Mouse (Mus musculus) myocyte (in vitro differentiated cells): ENCODE measurements around the gene Col4a2.

Experiments used
- CEBPB ChIP-seq: IDR thresholded peaks from 2 replicates; pipeline ENCODE4 v1.6.1; 2011; ENCODE audit warnings: mild to moderate bottlenecking, moderate library complexity; ENCODE audit not compliant: poor library complexity, insufficient read depth, severe bottlenecking
- MAX ChIP-seq: IDR thresholded peaks from one replicate; pipeline ENCODE4 v1.6.1; 2011; ENCODE audit warnings: low read depth, mild to moderate bottlenecking, control low read depth
- MYOG ChIP-seq, 3 experiments: IDR thresholded peaks; one replicate each; pipeline ENCODE4 v1.6.1; 2011; ENCODE audit warnings: control low read depth in 2 of 3, low read depth in 2 of 3, mild to moderate bottlenecking in 2 of 3; ENCODE audit not compliant: insufficient read length in 2 of 3, control insufficient read depth in 1 of 3, insufficient read depth in 1 of 3
- POLR2A ChIP-seq: IDR thresholded peaks from one replicate; pipeline ENCODE4 v1.6.1; 2011; ENCODE audit warnings: low read depth, mild to moderate bottlenecking, control low read depth, moderate library complexity; ENCODE audit not compliant: insufficient read length
- TCF12 ChIP-seq: IDR thresholded peaks from one replicate; pipeline ENCODE4 v1.6.1; 2011; ENCODE audit warnings: mild to moderate bottlenecking, control low read depth; ENCODE audit not compliant: poor library complexity, insufficient read depth, severe bottlenecking
- TCF3 ChIP-seq: IDR thresholded peaks from one replicate; pipeline ENCODE4 v1.6.1; 2011; ENCODE audit warnings: low read depth, control low read depth; ENCODE audit not compliant: insufficient read length
- USF1 ChIP-seq: IDR thresholded peaks from one replicate; pipeline ENCODE4 v1.6.1; 2011; ENCODE audit warnings: low read depth, mild to moderate bottlenecking, control low read depth, moderate library complexity

- TF ChIP-seq USF1 (no peak), POLR2A (no peak), MYOG (IDR thresholded peaks at IDR 0.05; ENCODE audit: control insufficient read depth in 1 of 3, insufficient read depth in 1 of 3, insufficient read length in 2 of 3, low read depth in 2 of 3) (no peak), TCF3 (no peak), TCF12 (no peak), MAX (no peak), CEBPB (no peak)
Measured at GRCm38 (mm10) chr8:11461847-11462246, 149.2 kb downstream of the Col4a2 start.
